Mouse (Mus musculus): Measurements from ENCODE around the gene Cemip.

Gene Cemip

GRCm38 (mm10) chr7:84032831-84033230 is 53.5 kb downstream of the Cemip start:
- in situ Hi-C loops (cut with MboI; ENCODE audit: low sequenced_read_pairs) = no loop called here

DNA sequence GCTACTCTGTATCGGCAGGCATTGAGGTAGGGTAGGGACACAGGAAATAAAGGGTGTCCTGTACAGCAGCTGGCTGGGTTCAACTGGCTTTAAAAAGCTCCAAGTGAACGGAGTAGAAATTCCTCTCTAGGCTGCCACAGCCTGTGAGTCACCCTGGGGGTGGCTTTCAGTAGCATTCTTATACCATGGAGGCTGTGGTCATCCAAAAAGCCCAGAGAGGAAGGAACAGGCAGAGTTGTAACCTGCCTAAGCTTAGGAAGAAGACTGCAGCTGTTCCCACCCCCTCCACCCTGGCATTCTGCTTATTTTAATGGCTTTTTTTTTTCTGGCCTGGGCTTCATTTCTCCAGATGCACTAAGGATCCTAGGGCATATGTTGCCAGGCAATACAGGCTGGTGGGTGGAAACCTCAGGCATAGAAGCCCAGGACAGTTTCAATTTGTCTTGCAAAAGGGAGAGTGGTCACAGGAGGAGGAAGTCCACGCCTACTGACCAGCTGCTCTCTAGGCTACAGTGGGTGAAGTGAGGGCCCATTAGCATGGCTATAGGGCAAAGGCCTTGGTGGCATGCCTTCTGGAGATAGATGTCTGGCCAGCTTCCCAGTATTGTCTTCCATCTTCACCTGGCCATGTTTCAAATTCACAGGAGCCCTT is 57.1 kb downstream of the Cemip start:
- in situ Hi-C loops (cut with MboI; ENCODE audit: low sequenced_read_pairs) = no loop called here

GRCm38 (mm10) chr7:84028368-84028767 is 57.9 kb downstream of the Cemip start:
- in situ Hi-C loops (cut with MboI; ENCODE audit: low sequenced_read_pairs) = no loop called here

- in situ Hi-C loops (cut with MboI; ENCODE audit: low sequenced_read_pairs) = no loop called here
Measured at GRCm38 (mm10) chr7:84026950-84027585, 59.2 kb downstream of the Cemip start.

GRCm38 (mm10) chr7:84026090-84026489 is 60.2 kb downstream of the Cemip start:
- in situ Hi-C loops (cut with MboI; ENCODE audit: low sequenced_read_pairs) = no loop called here

DNA sequence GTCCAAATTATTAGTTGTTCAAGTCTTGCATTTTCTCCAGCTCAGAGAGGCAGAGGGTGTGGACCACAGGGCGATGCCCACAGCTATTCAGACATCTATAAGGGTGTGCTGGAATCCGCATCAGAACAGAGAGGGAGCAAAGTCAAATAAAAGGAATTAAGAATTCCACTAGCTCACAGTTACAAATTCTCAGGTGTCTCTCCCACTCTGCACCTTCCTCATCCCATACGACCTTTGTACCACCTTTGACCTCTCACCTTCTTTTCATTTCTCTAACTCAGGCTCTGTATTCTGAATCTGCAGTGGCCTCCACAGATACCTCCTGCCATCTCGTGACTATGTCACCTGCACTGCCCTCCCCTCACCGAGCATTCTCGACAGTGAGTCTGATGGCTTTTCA is 62.8 kb downstream of the Cemip start:
- in situ Hi-C loops (cut with MboI; ENCODE audit: low sequenced_read_pairs) = no loop called here

DNA sequence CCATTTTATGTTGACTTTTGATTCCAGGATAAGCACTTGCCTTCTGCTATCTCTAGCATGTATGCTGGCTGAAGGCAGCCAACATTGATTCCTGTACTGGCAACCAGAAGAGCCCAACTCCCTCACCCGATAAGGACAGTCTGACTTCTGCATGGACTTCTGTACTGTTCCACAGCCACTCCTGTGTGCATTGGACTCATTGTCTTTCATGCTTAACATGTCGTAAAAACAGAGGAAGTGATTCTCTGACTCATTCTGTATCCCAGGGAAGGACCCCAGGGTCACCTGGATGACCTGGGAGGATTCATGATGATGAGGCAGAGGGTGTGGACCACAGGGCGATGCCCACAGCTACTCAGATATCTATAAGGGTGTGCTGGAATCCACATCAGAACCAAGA is 63.8 kb downstream of the Cemip start:
- in situ Hi-C loops (cut with MboI; ENCODE audit: low sequenced_read_pairs) = no loop called here

- in situ Hi-C loops (cut with MboI; ENCODE audit: low sequenced_read_pairs) = no loop called here
Measured at GRCm38 (mm10) chr7:84019381-84019780, 66.9 kb downstream of the Cemip start.

GRCm38 (mm10) chr7:84018291-84019266 is 67.7 kb downstream of the Cemip start:
- in situ Hi-C loops (cut with MboI; ENCODE audit: low sequenced_read_pairs) = no loop called here

- in situ Hi-C loops (cut with MboI; ENCODE audit: low sequenced_read_pairs) = no loop called here
Measured at GRCm38 (mm10) chr7:84015050-84015449, 71.3 kb downstream of the Cemip start.

GRCm38 (mm10) chr7:84013656-84014055 is 72.6 kb downstream of the Cemip start:
- in situ Hi-C loops (cut with MboI; ENCODE audit: low sequenced_read_pairs) = no loop called here

DNA sequence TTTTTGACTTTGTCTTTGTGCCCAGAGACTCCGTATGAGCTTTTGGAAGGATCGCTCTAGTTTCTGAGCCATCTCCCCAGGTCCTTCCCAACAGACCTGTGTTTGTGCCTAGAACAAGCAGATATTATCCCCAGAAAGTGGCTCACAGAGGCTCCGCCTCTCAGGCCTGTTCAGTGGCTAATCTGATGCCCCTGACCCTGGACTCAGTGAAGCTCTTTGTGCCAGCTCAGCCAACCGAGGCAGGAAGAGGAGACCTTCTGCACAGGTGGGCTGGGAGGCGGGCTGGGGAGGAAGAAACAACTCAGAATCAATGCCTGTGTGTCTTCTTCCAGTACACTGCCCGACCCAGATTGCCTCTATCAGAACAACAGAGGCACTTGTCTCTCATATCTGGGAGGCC is 81.9 kb downstream of the Cemip start:
- in situ Hi-C loops (cut with MboI; ENCODE audit: low sequenced_read_pairs) = no loop called here

DNA sequence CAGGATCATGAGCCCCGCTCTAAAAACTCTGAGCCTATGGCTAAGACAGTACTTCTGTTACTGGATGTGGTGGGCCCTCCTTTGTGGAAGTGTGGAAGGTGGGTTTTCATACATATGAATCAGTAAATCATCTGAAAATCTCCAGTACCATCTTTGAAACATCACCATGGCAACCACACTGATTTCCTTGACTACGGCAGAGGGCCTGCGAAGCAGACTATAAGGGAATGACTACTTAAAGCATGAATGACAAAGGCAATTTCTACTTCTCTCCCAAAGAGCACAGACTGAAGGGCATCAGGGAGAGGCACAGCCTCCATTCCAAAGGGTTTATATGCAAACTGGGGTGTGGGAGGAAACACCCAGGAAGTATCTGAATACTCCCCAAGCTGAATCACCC is 84.8 kb downstream of the Cemip start:
- in situ Hi-C loops (cut with MboI; ENCODE audit: low sequenced_read_pairs) = no loop called here

- in situ Hi-C loops (cut with MboI; ENCODE audit: low sequenced_read_pairs) = no loop called here
Measured at GRCm38 (mm10) chr7:84000671-84001070, 85.6 kb downstream of the Cemip start.

DNA sequence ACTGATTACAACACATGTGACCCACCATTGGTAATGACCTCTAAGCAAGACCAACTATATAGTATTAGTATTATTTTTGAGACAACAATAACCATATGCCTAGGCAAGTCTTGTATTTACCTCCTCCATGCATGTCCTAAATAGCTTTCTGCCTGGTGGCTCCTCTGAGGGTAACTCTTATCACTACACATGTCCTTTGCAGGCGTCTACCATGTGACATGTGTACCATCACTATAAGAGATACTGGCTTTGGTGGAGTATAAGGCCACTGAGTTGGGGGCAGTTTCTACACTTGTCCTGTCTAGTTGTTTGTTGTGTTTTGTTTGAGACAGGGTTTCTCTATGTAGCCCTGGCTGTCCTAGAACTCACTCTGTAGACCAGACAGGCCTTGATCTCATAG is 86.7 kb downstream of the Cemip start:
- in situ Hi-C loops (cut with MboI; ENCODE audit: low sequenced_read_pairs) = no loop called here

DNA sequence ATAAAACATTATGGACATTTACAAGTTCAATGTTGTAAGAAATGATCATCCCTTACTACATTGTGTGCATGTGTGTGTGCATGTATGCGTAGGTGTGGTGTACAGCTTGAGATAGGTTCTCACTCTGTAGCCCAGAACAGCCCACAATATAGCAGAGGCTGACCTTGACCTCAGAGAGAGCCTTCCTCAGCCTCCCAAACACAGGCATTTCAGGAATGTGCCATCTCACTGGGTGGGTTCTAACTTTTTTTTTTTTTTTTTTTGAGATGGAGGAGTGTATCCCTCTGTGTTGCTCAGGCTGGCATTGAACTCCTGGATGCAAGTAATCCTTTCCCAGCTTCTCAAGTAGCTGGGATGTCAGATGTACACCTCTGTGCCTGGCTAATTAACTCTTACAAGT is 92.0 kb downstream of the Cemip start:
- in situ Hi-C loops (cut with MboI; ENCODE audit: low sequenced_read_pairs) = no loop called here

- in situ Hi-C loops (cut with MboI; ENCODE audit: low sequenced_read_pairs) = no loop called here
Measured at GRCm38 (mm10) chr7:83989294-83989693, 97.0 kb downstream of the Cemip start.

DNA sequence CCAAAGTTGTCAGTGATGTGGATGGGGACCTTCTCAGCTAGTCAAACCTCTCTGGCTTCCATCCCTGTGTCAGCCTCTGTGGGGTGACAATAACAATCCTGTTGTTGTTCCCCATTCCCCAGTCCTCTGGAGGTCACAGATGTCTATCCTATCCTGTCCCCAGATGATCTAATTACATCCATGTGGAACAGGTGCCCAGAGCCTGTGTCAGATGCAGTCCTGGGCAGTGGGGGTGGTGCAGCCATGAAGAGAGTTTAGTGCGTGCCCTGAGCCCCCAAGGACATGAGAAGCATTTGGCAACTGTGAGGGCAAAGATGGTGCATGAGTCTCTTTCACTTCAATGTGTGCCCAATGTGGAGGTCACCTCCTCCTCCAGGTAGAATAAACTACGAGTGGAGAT is 100.6 kb downstream of the Cemip start:
- in situ Hi-C loops (cut with MboI; ENCODE audit: low sequenced_read_pairs) = no loop called here

DNA sequence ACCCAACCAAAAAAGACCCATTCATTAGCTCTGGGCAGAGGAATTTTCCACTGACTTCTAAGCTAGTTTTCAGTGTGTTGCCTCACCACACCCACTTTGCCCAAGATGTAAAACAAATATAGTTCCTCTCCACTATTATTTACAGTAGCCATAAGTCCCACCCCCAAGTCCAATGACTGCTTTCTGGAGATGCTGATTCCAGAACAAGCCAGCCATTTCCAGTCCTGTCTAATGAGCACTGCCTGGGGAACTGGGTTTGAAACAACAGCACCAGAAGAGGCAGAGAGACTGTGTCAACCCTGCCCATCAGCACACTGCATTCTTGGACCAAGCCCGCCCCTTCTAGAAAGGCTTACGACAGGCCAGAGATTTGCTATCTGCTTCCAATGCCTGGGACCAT is 103.7 kb downstream of the Cemip start:
- in situ Hi-C loops (cut with MboI; ENCODE audit: low sequenced_read_pairs) = no loop called here

DNA sequence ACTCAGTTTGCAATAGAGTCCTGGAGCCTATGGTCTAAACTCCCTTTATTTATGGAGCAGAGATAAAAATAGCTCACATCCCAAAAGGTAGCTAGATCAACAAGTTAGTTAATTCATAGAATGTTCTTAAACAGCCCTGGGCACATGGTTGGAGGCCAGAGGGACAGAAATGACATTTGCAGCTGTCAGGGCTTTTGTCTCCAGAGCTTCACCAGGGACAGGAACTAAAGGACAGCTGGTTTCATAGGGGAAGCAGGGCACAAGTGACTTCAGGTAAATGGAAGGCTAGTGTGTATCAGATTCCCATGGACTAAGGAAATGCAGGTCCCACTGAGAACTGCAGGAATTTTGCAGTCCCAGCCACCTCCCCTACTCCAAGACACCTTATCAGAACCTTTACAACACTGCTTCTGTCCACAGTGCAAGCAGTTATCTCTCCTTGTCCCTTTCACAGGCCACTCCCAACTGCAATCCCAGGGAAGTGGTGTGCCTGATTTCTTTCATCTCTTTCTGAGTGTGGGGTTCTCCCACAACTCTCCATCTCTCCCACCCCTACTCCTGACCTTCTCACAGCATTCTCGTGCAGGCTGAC is 107.3 kb downstream of the Cemip start:
- in situ Hi-C loops (cut with MboI; ENCODE audit: low sequenced_read_pairs) = no loop called here

DNA sequence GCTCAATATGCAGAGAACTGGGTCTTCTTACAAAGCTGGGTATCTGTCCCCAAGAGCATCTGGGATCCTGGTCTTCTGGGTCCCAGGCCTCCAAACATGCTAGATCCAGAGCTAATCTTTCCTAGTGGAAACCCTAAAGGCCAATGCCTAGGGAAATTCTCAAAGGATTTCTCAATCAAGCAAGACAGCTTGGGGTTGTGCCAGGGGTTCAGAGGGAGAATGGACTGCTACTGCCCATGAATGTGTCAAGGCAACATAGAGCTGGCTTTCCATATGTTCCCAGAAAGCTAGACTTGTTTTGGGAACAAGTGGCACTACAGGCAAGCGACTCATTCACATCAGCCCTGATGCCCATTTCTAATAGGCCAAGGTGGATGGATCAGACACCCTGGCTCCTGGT is 107.9 kb downstream of the Cemip start:
- in situ Hi-C loops (cut with MboI; ENCODE audit: low sequenced_read_pairs) = no loop called here
